Mouse (Mus musculus): ENCODE measurements around the gene Tbc1d17.

GRCm38 (mm10) chr7:44812651-44813325, 36.1 kb downstream of the Tbc1d17 start:
- no peak for TF ChIP-seq CTCF (IDR thresholded peaks at IDR 0.05; ENCODE audit: borderline replicate concordance, insufficient read depth, low read length)
- TF ChIP-seq POLR2A (IDR thresholded peaks at IDR 0.05; ENCODE audit: low read depth, low read length) = no peak

All from embryonic fibroblast, embryonic 13.5 days (primary cell).